Mouse (Mus musculus): ENCODE data around the gene Ptgr2.
"Not testable (repeated sequence)": the region's sequence is repeated elsewhere in the genome, so short reads cannot be mapped to it uniquely, and the experiment has no call there.

Gene Ptgr2

DNA sequence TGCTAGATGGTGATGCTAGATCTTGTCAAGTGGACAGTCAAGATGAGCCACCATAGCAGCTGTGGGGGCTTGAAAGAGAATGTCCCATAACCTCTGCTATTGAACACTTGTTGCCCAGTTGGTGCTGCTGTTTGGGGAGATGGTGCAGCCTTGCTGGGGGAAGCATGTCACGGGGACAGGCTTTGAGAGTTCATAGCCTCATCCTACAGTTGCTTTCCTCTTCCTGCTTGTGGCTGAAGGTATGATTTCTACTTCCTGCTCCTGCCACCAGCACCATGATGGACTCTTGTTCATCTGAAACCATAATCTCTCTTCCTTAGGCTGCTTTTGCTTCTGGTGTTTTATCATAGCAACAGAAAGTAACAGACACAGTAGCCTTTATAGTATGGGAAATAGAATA lies 19.5 kb downstream of the Ptgr2 start:
- ATAC-seq (ENCODE audit: low TSS enrichment), result no peak

DNA sequence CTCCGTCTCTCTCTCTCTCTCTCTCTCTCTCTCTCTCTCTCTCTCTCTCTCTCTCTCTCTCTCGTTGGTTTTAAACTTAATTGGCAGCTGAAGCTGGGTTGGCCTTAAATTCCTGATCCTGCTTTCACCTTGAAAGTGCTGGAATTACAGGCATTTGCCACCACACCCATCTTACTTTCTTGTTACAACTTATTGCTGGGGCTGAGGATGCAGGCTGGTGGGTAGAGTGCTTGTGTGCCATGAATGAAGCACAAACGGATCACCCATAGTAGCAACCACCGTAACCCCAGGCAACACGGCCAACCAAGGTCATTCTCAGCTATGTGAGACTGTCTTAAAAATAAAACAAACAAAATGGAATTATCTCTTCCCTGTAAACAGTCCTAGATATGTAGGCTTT lies 26.3 kb downstream of the Ptgr2 start:
- no peak for ATAC-seq (ENCODE audit: low TSS enrichment)

DNA sequence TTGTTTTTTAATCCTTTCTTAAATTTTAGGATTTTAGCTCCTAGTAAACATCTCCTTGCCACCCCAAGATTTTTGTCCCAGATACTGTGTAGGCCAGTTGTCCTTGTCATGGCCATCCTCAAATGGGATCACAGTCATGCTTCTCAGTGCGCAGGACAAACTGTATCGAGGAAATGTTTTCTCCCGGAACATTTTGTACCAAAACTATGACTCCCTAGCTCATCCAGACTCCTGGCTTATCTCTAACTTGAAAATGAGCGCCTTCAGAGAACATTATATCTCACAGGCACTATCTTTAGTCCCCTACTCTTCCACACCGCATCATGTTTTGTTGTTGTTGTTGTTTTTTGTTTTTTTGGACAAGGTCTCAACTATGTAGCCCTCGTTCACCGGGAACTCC lies 31.0 kb downstream of the Ptgr2 start:
- ATAC-seq (ENCODE audit: low TSS enrichment), result no peak

DNA sequence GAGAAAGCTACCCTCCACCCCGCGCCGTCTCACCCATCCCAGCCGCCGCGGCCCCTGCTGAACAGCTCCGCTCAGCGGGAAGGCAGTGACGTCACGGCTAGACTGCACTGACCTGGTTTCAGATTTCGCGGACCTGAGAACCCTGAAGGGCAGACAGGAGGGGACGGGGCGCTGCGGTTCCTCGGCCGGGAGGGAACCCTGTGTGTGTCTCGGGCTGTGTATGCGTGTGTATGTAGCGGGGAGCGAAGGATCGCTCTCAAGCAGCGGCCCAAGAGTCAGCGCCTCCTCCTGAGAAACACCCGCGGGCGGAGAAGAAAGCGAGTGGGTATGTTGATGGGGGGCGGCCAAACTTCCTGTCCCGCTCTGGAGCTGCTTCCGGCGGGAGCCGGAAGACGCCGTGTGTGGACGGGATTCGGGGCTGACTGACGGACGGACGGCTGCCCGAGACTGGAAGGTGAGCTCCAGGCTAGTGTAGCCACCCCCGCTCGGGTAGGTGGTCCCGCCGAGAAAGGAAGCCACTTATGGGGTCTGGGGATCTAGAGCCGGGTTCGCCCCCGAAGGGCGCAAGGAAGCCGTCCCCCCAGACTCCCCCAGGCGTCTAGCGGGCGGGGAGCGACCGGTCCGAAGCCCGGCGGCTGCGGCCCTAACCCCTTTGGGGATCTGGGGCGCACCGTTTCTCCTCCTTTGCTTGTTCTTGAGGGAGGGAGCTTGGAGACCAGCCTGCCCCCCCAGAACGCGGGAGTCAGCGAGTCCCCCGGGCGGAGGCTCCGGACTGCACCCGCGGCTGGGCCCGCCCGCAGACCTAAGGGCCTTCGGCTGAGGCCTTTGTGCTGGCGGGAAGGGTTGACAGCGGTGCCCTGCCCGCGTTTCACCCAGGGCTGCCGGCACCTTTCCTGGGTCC lies 31.9 kb downstream of the Ptgr2 start, which contains the start of gene Zfp410:
TSS of gene Zfp410 (plus strand) at position 132 of the 901 bp plus-strand sequence.
- peak; percentile 97 for ATAC-seq (ENCODE audit: low TSS enrichment)

DNA sequence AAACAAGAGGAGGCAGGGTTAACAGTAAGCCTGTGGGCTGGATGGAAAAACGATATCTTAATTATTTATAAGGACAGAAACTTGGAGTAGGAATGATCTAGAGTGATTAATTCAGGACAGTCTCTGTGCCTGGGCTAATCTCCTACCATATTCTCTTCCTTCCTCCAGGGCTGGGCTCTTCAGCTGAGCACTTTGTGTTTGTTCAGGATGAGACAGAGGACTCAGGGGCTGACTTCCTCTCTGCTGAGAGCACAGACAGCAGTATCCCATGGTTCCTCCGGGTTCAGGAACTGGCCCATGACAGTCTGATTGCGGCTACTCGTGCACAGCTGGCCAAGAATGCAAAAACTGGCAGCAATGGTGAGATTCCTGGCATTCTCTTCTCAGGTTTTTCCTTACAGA lies 42.1 kb downstream of the Ptgr2 start:
- ATAC-seq (ENCODE audit: low TSS enrichment), result no peak

DNA sequence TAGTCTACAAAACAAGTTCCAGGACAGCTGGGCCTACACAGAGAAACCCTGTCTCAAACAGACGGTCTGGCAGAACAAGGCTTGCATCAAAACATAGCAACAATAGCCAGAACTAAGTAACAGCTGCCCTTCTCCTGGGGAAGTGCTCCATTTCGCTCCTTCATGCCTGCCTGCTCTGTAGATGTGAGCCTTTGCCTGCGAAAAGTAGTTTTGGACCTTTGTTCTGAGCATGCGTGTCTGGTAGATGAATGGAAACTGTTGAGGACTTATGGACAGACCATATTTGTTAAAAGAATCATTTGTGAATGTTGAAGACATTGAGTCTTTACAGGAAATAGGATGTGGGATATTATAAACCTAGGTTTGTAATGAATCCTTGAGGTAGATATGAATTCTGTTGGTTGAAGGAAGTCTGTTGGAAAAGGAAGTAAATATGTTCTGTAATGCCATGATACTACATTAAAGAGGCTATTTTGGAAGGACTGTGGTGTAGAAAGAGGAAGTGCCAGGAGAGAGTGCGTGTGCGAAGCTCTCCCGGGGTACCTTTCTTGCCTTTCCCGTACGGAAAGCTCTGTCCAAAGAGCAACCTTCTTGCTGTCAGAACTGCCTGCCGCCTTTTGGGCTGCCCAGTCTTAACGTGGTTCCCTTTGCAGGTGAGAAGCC lies 52.1 kb downstream of the Ptgr2 start:
- ATAC-seq (ENCODE audit: low TSS enrichment), result no peak

DNA sequence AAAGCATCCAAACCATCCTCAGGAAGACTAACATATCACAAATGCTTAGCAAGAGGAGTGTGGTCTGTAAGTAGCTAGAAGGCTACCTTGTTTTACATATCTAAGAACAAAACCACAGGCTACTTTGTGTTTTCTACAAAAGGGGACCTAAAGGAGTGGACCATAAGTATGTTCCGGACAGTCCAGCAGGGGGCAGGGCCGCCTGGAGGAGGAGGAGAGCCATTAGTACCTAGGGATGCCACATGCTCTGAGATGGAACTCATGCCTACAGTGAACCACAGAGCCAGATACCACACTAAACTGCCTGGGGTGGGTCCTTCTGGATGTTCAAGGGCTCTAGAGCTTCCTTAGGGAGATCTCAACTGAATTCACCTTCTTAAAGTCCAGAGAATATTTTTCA lies 62.2 kb downstream of the Ptgr2 start:
- ATAC-seq (ENCODE audit: low TSS enrichment), result peak; percentile 48; the same call in 1 of the 2 replicates

DNA sequence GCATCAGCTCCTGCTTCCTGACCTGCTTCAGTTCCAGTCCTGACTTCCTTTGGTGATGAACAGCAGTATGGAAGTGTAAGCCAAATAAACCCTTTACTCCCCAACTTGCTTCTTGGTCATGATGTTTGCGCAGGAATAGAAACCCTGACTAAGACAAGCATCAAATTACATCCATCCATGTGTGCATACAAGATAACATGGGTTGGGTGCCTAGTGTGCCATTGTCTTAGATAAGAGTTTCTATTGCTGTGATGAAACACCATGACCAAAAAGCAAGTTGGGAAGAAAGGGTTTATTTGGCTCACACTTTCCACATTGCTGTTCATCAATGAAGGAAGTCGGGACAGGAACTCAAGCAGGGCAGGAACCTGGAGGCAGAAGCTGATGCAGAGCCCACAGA lies 73.7 kb downstream of the Ptgr2 start:
- ATAC-seq (ENCODE audit: low TSS enrichment), result not testable (repeated sequence)

DNA sequence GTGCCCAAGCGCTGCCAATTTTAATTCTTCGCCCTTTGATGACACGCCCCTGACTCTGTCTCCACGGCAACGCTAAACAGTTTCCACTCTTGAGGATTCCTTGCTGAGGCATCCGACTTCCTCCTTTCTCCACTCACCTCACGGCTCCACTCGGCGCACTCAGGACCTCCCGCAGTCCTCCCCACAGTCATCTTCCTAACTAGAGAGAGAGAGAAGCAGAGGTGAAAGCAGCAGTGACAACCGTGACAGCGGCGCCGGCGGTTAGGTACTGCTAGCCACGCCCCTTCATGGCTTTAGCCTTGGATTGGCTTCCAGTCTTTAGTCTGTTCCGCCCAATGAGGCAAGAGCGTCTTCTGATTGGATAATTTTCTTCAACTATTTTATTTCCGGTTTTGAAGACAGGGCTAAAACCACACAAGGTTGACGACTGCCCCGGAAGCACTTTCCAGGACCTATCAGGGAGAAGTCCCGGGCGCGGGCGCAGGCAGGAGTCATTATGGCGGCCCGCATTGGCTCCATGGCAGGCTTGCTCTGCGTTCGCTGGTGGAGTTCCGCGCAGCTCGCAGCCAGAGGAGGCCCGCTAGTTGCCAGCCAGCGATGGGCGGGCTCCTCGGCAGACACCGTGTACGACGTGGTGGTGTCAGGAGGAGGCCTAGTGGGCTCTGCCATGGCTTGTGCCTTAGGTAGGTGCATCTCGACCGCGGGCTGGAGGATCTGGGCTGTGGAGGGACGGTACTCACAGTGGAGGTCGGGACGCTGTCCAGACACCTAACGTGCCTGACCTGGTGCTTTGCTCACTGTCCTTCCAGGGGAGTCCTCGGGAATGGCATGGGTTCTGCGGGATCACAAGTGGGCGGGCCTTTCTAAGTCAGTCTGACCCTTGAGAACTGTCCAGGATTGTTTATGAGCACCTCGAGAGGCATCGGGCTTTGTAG lies 76.8 kb downstream of the Ptgr2 start, which contains the start of the genes Coq6 and Fam161b:
TSS of gene Coq6 (plus strand) at position 103 of the 935 bp plus-strand sequence.
TSS of gene Fam161b (minus strand) at position 279 of the 935 bp plus-strand sequence.
- ATAC-seq (ENCODE audit: low TSS enrichment), result peak; percentile 98

DNA sequence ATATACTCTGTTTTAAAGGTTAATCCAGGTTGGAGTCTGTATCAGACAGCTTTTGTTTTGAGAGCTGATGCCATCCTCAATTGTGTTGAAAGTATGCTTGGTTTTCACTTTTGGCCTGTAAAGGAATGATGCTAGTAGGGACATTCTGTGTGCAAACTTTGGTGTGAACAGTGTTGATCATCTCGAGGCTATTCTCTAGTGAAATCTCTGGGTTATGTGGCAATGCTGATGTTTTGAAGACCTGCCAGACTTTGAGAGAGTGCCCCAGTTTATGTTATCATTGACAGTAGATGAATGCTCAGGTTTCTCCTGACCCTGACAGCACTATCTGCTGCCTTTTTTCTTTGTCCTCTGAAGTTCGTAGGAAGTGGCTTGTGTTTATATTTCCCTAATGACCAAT lies 77.8 kb downstream of the Ptgr2 start:
- no peak for ATAC-seq (ENCODE audit: low TSS enrichment)

DNA sequence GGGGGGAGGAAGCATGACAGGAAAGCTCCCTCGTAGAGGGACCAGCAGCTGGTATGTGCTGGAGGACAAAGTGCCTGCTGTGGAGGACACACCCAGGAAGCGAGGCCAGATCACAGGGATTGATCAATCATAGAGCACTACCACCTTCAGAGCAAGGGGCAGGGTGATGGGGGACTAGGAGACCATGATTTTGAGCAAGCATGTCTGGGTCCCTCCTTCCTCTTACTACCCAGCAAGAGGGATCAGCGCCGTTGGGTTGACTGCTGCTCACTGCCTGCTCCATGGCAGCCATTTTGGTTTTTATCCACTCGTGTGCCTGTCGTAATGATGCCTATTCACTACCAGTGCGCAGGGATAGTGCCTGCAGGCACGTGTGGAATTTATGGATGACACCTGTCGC lies 79.3 kb downstream of the Ptgr2 start:
- no peak for ATAC-seq (ENCODE audit: low TSS enrichment)

DNA sequence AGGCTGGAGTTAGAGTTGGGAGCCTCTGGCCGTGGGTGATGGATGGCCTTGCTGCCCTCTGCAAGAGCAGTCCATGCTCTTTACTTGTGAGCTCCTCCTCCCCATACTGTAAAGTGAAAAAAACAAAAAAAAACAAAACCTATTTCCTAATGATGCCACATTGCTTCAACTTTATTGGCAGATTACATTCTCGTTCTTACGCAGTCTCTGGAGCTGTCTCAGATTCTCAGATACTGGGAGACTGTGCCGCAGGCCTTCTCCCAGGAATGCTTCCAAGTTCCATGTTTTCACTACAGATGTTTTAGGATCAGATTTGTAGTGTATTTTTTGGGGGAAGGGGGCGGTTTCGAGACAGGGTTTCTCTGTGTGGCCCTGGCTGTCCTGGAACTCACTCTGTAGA lies 80.1 kb downstream of the Ptgr2 start:
- no peak for ATAC-seq (ENCODE audit: low TSS enrichment)

All from frontal cortex, adult (tissue).